Mouse (Mus musculus) heart, embryonic 16.5 days (tissue): ENCODE measurements around the gene Il4. TPM values are rescaled to one million over a fixed set of nuclear protein-coding genes. Genes with fewer than 3 reads are reported as not detected.

Source experiments
- ATAC-seq: fragments of 200-750 bp; cut with Nextera tagmentation; replicated peaks from 2 replicates; pipeline ENCODE4 v1.8.0; 2017; ENCODE audit warnings: moderate number of reproducible peaks; ENCODE audit not compliant: insufficient read depth, low FRiP score; ENCODE audit errors: extremely low read depth
- H3K27ac ChIP-seq: fragments of 300-500 bp; sonication (generic); 2 replicates; pipeline ENCODE4 v1.5.1; 2014; ENCODE audit warnings: mild to moderate bottlenecking, low read length, control low read depth, moderate library complexity
- H3K27me3 ChIP-seq: fragments of 300-500 bp; sonication (generic); 2 replicates; pipeline ENCODE4 v1.6.1; 2014; ENCODE audit warnings: low read length, mixed read lengths; ENCODE audit not compliant: control insufficient read depth, insufficient read depth
- H3K36me3 ChIP-seq: fragments of 300-500 bp; sonication (generic); 2 replicates; pipeline ENCODE4 v1.6.1; 2014; ENCODE audit not compliant: control insufficient read depth, insufficient read depth
- H3K4me1 ChIP-seq: fragments of 300-500 bp; sonication (generic); 2 replicates; pipeline ENCODE4 v1.6.1; 2014; ENCODE audit warnings: low read length, mixed read lengths; ENCODE audit not compliant: control insufficient read depth, insufficient read depth
- H3K4me2 ChIP-seq: fragments of 300-500 bp; sonication (generic); 2 replicates; pipeline ENCODE4 v1.6.1; 2014; ENCODE audit warnings: low read depth, mild to moderate bottlenecking, control low read depth, low read length
- H3K4me3 ChIP-seq: fragments of 300-500 bp; sonication (generic); 2 replicates; pipeline ENCODE4 v1.5.1; 2014; ENCODE audit warnings: mild to moderate bottlenecking, control low read depth, low read length
- H3K9ac ChIP-seq: fragments of 300-500 bp; sonication (generic); 2 replicates; pipeline ENCODE4 v1.6.1; 2014; ENCODE audit warnings: low read length, control low read depth
- H3K9me3 ChIP-seq: fragments of 300-500 bp; sonication (generic); replicated peaks from 2 replicates; pipeline ENCODE4 v1.6.1; 2016; ENCODE audit warnings: low read length; ENCODE audit not compliant: control insufficient read depth
- WGBS: fragments of 180-500 bp; shearing (Covaris S2); extraction: QIAGEN DNeasy Blood & Tissue Kit; methylation state at CpG from one replicate; pipeline ENCODE4 v1.1.7; 2014; 5-methylcytosine and 5-hydroxymethylcytosine counted together
- polyA plus RNA-seq: library from polyadenylated mRNA; unstranded; fragments of >200 nt; fragmentation: Nextera tagmentation; extraction: Ambion mirVana; gene quantifications from 2 replicates; pipeline ENCODE4 v1.2.1, GENCODE M21; 2015

Il4 gene
- polyA plus RNA-seq, 1 experiment from 2014 or later: 1.1 TPM

DNA sequence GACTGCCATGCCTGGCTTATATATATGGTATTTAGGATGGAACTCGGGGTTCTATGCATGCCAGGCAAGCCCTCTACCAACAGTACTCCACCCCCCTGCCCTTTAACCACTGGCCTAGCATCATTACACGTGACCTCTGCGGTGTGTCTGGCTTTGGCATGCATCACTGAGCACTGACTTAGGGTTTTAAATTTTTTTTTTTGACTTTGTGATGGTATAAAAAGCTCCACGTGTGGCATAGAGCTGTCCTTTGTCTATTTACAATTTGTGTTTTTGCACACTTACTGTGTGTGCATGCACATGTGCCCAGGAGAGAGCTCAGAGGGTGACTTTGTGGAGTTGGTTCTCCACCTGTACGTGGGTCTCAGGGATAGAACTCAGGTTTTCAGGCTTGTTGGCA lies 25.5 kb upstream of the Il4 start:
- H3K4me2 ChIP-seq: no peak overlapping the region
- 0 out of 2 replicates have a peak, but pooled peaks cover 3% of the 10 kb centered on the region for H3K9me3 ChIP-seq
- no peak for ATAC-seq
- no peak overlapping the region for H3K9ac ChIP-seq
- no peak overlapping the region for H3K27ac ChIP-seq
- no peaks in the 10 kb centered on the region for H3K27me3 ChIP-seq
- WGBS: 83% methylated on average over 5 of the region's 5 CpGs
- H3K4me1 ChIP-seq: peaks cover 4% of the 10 kb centered on the region; the same call in 1 of the 2 replicates
- H3K4me3 ChIP-seq: no peak overlapping the region
- H3K36me3 ChIP-seq: no peaks in the 10 kb centered on the region

DNA sequence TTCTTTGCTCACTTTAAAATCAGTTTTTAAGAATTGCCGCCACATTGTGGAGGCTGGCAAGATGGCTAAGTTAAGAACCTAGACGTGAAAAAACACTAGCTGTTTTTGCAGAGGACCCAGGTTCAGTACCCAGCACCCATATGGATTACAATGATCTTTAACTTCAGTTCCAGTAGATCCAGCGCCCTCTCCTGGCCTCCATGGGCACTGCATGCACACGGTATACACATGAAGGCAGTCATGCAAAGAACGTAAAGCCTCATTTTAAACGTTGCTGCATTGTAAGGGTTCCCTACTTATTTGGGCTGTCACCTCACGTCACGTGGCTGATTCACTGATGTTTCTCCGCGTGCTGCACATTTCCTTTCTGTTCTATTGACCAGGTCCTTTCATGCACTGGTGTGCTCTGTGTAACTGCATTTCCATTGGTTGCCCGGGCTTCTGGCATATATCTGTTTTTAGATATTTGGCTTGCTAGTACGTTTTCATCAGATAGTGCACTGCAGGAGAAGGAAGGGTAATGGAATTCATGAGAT lies 24.3 kb upstream of the Il4 start:
- Histone ChIP-seq H3K9ac (no peak overlapping the region), H3K9me3 (0 out of 2 replicates have a peak, but pooled peaks cover 3% of the 10 kb centered on the region), H3K4me3 (no peak overlapping the region), H3K27me3 (peaks cover 1% of the 10 kb centered on the region), H3K4me2 (no peak overlapping the region), H3K4me1 (peaks cover 4% of the 10 kb centered on the region; the same call in 1 of the 2 replicates), H3K27ac (no peak overlapping the region), H3K36me3 (no peaks in the 10 kb centered on the region)
- ATAC-seq: no peak
- WGBS: 67% methylated on average over 12 of the region's 12 CpGs

DNA sequence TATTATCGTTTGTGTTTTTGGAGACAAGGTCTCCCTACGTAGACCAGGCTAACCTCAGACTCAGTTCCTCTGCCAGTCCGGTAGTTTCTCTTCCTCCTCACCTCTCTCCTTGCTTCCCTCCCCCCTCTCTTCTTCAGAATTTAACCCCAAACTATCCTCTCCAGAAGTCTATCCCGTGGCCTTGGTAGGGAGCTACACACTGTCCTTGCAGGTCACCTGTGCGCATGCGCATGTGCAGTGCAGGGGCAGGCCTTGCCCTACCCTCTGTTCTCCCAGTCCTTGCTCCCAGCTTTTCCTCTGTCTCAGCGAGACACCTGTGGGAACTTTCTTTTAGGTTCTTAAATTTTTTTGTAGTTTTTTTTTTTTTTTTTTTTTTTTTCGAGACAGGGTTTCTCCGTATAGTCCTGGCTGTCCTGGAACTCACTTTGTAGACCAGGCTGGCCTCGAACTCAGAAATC lies 19.4 kb upstream of the Il4 start:
- no peak for ATAC-seq
- no peak overlapping the region for H3K27ac ChIP-seq
- WGBS: 78% methylated on average over 10 of the region's 10 CpGs
- H3K4me1 ChIP-seq: peaks cover 14% of the 10 kb centered on the region
- H3K27me3 ChIP-seq: peaks cover 24% of the 10 kb centered on the region
- H3K9ac ChIP-seq: no peak overlapping the region
- no peak overlapping the region for H3K4me3 ChIP-seq
- 0 out of 2 replicates have a peak, but pooled peaks cover 3% of the 10 kb centered on the region for H3K9me3 ChIP-seq
- H3K36me3 ChIP-seq: no peaks in the 10 kb centered on the region
- H3K4me2 ChIP-seq: no peak overlapping the region

DNA sequence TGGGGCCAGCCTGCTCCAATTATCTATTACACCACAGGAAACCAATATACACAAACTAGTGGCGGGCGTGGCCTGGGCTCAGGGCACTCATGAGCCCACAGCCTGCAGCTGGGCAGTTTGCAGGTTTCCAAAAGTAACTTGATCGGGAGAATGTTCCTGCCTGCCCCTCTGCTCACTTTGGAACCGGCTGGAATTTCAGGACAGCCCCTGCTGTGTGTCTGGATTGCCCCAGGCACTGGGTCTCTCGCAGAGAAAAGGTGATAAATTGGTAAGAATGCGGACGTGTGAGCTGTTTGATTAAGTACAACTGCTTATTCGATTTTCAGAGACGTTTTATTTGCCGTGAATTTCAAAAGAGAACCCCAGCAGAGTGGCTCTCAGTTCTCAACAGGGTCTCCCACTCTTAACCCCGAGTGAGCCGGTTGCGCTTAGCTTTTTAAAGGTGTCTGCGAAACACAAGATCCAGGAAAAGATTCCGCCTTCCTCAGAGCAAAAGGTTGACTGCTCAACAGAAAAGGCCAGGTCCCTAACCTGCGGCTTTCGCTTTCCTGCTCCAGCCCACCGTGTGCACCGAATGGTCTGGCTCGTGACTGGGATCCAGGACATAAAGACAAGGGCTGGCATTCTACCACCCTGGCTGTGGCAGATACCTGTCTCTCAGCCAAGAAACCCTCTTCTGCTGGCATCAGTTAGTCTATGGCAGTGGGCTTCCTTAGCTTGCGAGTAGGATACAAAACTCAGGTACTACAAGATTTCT lies 18.8 kb upstream of the Il4 start:
- Histone ChIP-seq H3K9me3 (no peaks in the 10 kb centered on the region), H3K4me2 (peak overlapping the region; percentile 28; the same call in 1 of the 2 replicates), H3K36me3 (no peaks in the 10 kb centered on the region), H3K4me1 (peaks cover 14% of the 10 kb centered on the region), H3K4me3 (no peak overlapping the region), H3K9ac (no peak overlapping the region), H3K27me3 (peaks cover 24% of the 10 kb centered on the region), H3K27ac (no peak overlapping the region)
- 28% methylated on average over 21 of the region's 21 CpGs for WGBS
- ATAC-seq: no peak

DNA sequence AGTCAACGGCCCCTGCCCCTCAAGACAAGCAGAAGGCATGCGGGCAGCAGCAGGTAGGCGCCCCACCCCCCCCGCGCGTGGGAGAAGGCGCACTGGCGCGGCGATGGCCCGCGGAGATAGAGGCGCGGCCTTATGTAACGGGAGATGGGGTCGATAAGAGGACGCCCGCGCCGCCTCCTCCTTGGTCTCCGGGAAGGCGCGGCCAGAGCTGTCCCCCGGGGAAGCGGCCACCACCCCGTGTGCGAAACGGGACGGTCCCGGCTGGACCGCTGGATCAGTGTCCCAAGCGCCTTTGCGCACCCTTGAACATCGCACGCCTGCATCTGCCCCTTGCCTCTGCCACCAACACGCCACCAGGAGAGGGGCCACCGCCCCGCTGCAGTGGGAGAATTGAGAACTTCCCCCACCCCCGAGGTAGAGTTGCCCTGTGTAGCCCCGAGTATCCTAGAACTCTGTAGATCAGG lies 17.7 kb upstream of the Il4 start:
- Histone ChIP-seq H3K27ac (no peak overlapping the region), H3K36me3 (no peaks in the 10 kb centered on the region), H3K4me2 (peak overlapping the region; percentile 63), H3K9ac (peak overlapping the region; percentile 61; the same call in 1 of the 2 replicates), H3K27me3 (peaks cover 24% of the 10 kb centered on the region), H3K4me1 (peaks cover 14% of the 10 kb centered on the region), H3K9me3 (no peaks in the 10 kb centered on the region), H3K4me3 (peak overlapping the region; percentile 39)
- no peak for ATAC-seq
- WGBS: 3% methylated on average over 40 of the region's 40 CpGs

DNA sequence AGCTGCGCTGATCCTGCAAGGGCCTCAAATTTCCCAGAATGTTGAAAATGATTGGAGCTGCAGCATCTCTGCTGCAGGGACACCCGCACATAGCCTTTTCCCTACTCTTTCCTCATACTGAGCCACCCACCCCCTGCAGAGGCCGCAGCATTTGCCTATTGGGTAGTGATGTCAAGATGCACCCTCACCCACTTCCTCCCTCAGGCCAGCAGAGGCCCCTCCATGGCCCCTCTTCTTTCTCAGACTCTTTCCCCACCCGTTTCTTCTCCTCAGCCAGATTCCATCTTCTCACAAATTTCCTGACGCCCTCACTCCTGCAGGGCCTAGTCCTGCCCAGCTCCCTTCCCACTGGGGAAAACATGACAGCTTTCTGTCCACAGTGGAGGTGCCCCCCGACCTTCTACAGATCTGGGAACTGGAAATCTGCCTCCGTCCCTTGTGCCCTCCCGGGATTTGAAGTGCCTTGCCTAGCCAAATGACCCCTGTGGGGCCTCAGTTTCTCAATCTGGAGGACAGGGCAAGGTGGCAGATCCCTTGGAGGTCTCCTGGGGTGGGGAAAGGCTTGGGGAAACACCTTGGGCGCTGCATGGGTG lies 17.2 kb upstream of the Il4 start:
- Histone ChIP-seq H3K27ac (no peak overlapping the region), H3K4me1 (peaks cover 14% of the 10 kb centered on the region), H3K9me3 (no peaks in the 10 kb centered on the region), H3K4me2 (peak overlapping the region; percentile 63), H3K9ac (0 out of 2 replicates have a peak overlapping the region, but pooled peaks have one; percentile 61), H3K27me3 (peaks cover 24% of the 10 kb centered on the region), H3K36me3 (no peaks in the 10 kb centered on the region), H3K4me3 (peak overlapping the region; percentile 39)
- no peak for ATAC-seq
- 46% methylated on average over 9 of the region's 9 CpGs for WGBS

DNA sequence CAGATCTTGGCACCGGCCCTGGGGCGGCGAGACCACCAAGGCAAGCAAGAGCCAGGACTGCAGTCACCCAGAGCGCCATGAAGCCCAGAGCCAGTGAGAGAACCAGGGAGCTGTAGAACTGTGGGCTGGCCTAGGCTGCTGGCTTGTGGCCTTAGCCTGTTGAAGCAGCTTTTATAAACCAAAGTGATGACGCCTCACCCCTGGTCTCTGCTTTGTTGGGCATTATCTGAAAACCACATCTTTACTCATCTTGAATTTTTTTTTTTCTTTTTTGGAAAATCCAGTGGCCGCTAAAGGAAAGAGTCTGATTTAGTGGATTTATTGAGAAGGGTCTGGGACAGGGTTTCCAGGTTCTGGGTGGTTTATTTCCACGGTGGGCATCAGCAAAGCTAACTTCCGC lies 16.1 kb upstream of the Il4 start, which contains the start of gene Il13:
TSS of gene Il13 (minus strand) at position 147 of the 400 bp plus-strand sequence.
- Histone ChIP-seq H3K9ac (no peak within 1 kb of the TSS), H3K27ac (no peak within 1 kb of the TSS), H3K4me3 (no peak within 1 kb of the TSS), H3K4me1 (peaks cover 14% of the 10 kb centered on the region), H3K4me2 (no peak within 1 kb of the TSS), H3K9me3 (no peaks in the 10 kb centered on the region), H3K36me3 (no peaks in the 10 kb centered on the region), H3K27me3 (peaks cover 24% of the 10 kb centered on the region)
- 92% methylated on average over 8 of the region's 8 CpGs for WGBS
- no peak for ATAC-seq

DNA sequence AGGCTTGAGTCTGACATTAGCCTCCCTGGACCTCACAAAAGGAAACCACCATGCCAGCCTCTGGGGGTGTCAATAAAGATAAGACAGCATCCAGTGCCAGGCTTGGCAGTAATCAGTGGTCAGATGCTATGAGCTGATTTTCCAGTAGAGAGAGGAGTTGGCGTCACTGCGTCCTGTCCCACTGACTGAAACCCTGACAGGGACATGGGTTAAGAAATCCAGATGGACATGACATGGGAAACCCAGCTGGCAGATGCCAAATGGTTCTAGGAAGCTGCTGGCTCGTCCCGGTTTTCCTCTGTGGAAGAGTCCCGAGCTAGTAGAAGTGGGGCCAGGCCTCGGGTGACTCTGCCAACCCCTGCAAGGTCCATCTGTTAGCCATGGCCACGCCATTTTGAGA lies 15.2 kb upstream of the Il4 start:
- Histone ChIP-seq H3K27ac (no peak overlapping the region), H3K9ac (no peak overlapping the region), H3K27me3 (peaks cover 24% of the 10 kb centered on the region), H3K4me2 (no peak overlapping the region), H3K36me3 (no peaks in the 10 kb centered on the region), H3K4me3 (no peak overlapping the region), H3K9me3 (no peaks in the 10 kb centered on the region), H3K4me1 (peaks cover 14% of the 10 kb centered on the region)
- ATAC-seq: no peak
- WGBS: 82% methylated on average over 7 of the region's 7 CpGs
